Mouse (Mus musculus) cerebellum, postnatal 14 days (tissue): Measurements from ENCODE around the gene Olfr1382.
"Not testable (repeated sequence)": the region's sequence is repeated elsewhere in the genome, so short reads cannot be mapped to it uniquely, and the experiment has no call there.

ENCODE experiments used
- DNase-seq, 2 experiments: peaks; one replicate each; pipeline ENCODE4 v3.0.0; 2021; ENCODE audit warnings: mixed read lengths in 2 of 2

The Olfr1382 gene

DNA sequence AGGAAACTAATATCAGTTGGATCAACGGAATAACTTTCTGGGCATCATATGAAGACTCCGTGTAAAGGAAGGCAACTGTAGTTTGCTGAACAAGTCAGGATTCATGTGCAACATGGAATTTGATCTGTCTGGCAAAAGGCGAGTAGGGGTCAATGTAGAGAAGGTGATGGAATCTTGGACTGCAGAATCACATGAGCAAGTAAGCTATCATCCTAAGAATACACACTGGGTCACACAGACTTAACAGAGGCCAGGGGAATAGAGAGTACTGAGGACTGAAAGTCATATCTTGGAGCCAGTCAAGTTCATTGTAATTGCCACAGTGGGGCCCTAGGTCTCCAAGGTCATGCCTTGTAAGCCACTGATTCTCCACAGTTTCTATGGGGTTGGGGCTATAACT, at the start of gene Olfr1382:
Gene Olfr1382 (plus strand): TSS at position 301 of the 400 bp plus-strand sequence.
- no peak for DNase-seq

DNA sequence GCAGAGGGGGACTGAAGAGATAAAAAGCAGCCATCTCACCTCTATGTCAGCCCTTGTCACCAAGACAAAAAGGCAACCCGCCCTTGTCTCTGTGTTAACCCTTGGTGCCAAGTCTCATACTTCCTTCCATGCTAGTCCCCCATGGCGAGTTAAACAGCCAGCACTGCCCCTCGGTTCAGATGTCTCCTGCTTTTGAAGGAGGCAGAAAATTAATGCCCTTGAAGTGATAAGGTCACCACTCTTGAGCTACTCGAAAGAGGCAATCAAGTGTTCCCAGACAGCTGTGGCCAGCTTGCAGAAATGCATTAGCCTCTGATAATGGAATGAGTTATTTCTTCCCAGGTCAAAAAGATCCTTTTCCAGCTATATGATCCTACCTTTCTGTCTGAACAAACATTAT, 42.1 kb upstream of the Olfr1382 start:
- DNase-seq: no peak

DNA sequence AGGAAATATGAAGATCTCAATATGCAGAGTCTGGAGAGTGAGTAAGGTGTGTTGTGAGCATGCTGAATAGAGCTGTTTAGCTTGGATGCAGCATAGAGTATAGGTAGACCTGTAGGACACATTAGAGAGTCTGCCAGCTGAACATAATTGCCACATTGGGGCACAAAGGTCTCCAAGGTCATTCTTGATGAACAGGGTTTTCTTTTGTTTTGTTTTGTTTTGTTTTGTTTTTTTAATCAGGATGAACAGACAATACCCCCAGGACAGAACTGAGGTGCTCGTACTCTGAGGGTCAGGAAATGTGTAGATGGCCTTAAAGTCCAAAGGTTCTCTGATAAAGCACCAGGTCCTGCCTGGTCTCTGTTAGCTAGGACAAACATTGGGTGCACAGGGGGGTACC, 39.3 kb upstream of the Olfr1382 start, which contains the start of gene Olfr1385:
Gene Olfr1385 (plus strand): TSS at position 301 of the 400 bp plus-strand sequence.
- not testable (repeated sequence) for DNase-seq

DNA sequence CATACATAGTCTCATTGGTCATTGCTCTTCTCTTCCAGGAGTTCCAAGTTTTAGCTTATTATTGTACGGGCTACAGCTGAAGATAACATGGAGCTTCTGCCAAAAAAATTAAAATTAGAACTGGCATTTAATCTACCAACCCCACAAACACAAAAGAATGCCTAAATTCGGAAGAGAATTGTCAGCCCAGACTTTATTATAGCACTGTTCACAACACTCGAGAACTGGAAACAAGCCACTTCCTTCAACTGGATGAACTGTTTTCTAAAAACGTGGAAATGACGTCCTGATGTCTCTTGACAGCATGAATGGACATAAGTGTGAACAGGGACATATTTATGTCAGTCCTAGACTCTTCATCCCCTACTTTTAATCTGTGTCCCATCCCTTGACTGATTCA, 10.0 kb upstream of the Olfr1382 start:
- DNase-seq: no peak

DNA sequence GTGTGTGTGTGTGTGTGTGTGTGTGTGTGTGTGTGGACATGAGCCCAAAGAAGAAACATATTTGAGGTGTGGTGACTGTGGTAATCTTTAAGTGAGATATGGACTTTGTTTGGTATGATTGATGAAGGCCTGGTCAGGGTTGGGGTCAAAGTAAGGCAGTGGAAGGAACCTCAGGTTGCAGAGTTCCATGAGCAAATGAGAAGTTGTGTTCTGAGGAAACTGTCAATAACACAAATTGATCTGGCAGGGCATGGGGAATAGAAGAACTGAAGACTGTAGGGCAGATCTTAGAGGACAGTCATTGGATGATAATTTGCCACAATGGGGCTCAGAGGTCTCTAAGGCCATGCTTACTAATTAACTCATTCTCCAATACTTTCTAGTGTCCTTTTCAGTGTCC, 8.7 kb upstream of the Olfr1382 start, which contains the start of gene Olfr1383:
Gene Olfr1383 (plus strand): TSS at position 301 of the 400 bp plus-strand sequence.
- no peak for DNase-seq

DNA sequence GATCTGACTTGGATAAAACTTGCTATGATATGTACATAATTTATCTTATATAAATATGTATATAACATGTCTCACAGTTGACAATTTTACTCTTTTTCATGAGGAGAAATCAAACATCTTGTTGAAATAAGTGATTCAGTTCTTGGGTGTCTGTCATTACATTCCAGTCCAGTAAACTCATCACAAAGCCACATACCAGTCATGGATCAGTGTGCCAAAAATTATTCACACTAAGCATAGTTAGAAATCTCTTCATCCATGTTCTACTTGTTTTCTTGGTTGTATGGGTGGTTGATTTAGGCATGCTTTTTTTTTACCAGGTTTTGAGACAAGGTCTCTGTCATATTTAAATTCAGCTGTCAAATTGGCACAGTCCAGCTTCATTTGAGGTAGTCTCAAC, 4.7 kb downstream of the Olfr1382 start:
- DNase-seq: no peak

DNA sequence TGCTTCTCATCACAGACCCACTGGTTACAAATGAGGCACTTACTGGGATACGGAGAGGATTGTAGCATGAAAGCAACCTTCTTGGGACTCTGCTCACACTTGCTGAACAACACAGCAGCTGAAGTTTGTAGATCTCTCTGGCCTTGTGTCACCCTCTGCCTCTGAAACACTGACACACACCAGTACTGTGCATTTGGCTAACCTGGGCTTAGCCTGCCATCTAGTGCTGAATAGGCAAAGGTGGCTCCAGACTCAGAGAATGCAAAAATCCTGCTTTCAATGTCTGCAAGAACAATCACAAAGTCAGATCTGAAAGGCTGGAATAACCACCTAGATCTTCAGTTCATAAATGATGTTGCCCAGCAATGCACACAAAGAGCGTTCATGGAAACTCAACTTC, 8.6 kb downstream of the Olfr1382 start:
- DNase-seq: peak; percentile 3 to 6

DNA sequence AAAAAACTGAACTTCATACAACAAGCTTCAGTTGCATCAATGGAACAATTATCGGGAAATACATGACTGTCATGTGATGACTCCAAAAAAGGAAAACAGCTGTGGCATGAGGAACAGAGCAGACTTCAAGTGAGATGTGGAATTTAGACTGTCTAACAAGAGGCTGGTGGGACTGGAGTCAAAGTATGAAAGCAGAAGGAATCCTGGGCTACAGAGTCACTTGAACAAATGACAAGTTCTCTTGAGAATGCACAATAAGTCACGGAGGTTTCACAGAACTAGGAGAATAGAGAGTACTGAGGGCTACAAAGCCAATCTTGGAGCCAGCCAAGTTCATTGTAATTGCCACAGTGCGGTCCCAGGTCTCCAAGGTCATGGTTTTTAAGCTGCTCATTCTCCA, 15.1 kb downstream of the Olfr1382 start, which contains the start of gene Olfr1381:
Gene Olfr1381 (plus strand): TSS at position 301 of the 400 bp plus-strand sequence.
- not testable (repeated sequence) for DNase-seq

DNA sequence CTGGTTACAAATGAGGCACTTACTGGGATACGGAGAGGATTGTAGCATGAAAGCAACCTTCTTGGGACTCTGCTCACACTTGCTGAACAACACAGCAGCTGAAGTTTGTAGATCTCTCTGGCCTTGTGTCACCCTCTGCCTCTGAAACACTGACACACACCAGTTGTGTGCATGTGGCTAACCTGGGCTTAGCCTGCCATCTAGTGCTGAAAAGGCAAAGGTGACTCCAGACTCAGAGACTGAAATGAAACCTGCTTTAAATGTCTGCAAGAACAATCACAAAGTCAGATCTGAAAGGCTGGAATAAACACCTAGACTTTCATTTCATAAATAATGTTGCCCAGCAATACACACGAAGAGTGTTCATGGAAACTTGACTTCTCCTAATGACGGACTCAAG, 26.0 kb downstream of the Olfr1382 start:
- peak in 1 of 2 experiments; percentile 8 for DNase-seq

DNA sequence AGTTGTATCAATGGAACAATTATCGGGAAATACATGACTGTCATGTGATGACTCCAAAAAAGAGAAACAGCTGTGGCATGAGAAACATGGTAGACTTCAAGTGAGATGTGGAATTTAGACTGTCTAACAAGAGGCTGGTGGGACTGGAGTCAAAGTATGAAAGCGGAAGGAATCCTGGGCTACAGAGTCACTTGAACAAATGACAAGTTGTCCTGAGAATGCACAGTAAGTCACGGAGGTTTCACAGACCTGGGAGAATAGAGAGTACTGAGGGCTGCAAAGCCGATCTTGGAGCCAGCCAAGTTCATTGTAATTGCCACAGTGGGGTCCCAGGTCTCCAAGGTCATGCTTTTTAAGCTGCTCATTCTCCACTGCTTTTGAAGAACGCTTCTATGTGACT, 28.5 kb downstream of the Olfr1382 start, which contains the start of gene Olfr1380:
Gene Olfr1380 (plus strand): TSS at position 301 of the 400 bp plus-strand sequence.
- DNase-seq: not testable (repeated sequence)

DNA sequence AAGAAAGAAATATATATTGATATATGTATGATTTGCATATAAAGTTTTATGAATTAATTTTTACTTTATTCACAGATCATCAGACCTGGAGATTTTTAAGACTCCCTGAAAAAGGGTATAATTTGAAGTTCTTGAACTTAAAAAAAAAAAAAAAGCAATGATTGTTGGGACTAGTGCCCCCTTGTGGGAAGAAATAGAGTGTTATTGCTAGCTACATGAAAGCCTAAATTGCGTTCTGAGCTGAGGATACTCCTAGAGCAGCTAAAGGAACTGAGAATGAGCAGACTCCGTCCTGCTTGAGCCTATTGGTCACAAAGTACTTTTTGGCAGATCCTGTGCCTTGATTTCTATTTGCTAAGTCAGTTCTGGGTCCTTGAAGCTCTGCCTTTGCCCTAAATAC, 47.0 kb downstream of the Olfr1382 start:
- DNase-seq: not testable (repeated sequence)

DNA sequence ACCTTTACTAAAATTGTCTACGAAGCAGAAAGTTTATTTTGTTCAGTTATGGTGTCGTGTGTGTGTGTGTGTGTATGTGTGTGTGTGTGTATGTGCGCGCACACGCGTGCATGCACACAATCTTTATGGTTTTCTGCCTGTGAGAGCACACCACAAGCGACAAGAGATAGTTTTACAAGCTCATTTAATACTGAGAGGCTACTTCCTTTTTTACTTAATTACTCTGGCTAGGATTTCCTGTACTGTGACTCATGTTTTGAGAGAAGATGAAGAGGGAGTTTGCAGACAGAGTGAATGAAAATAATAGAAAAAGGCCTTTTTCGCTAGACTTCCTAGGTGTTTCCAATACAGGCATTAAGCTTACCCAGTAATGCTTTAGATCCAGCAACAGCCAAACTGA, 52.4 kb downstream of the Olfr1382 start:
- DNase-seq: not testable (repeated sequence)
